Mouse (Mus musculus) cortical plate, adult 2 months (tissue): Measurements from ENCODE around the gene Slbp. TPM values are rescaled to one million over a fixed set of nuclear protein-coding genes. Genes with fewer than 3 reads are reported as not detected.
A peak's percentile ranks its signal among the peaks of the same experiment; 100 is the strongest.

Experiments
- H3K27ac ChIP-seq: fragments of 200-500 bp; 2 replicates; pipeline ENCODE4 v1.5.1; 2012; ENCODE audit warnings: low read length, control low read depth, inconsistent platforms; ENCODE audit not compliant: insufficient read depth
- H3K4me1 ChIP-seq: fragments of 200-500 bp; 2 replicates; pipeline ENCODE4 v1.6.1; 2011; ENCODE audit warnings: low read length; ENCODE audit not compliant: control insufficient read depth, insufficient read depth
- H3K4me3 ChIP-seq: fragments of 200-500 bp; 2 replicates; pipeline ENCODE4 v1.5.1; 2011; ENCODE audit warnings: mild to moderate bottlenecking, low read length, control low read depth; ENCODE audit not compliant: insufficient read depth
- CTCF ChIP-seq: fragments of 200-500 bp; IDR thresholded peaks from 2 replicates; pipeline ENCODE4 v1.5.1; 2011; ENCODE audit warnings: mild to moderate bottlenecking, control low read depth, low read length; ENCODE audit not compliant: insufficient read depth; ENCODE audit errors: extremely low read depth
- POLR2A ChIP-seq: fragments of 200-500 bp; IDR thresholded peaks from 2 replicates; pipeline ENCODE4 v1.6.1; 2011; ENCODE audit warnings: mild to moderate bottlenecking, low read length, control low read depth; ENCODE audit not compliant: insufficient read depth; ENCODE audit errors: extremely low read depth
- polyA plus RNA-seq: library from polyadenylated mRNA; depleted of rRNA; stranded (reverse); fragments of >200 nt; gene quantifications from 2 replicates; pipeline ENCODE4 v1.2.3, GENCODE M21; 2012

Slbp gene
- polyA plus RNA-seq, 1 experiment = 27.6 TPM

GRCm38 (mm10) chr5:33637606-33638350 lies 14.6 kb downstream of the Slbp start:
- Histone ChIP-seq H3K27ac (no peak overlapping the region), H3K4me3 (no peak overlapping the region), H3K4me1 (no peaks in the 10 kb centered on the region)
- no peak for TF ChIP-seq CTCF
- TF ChIP-seq POLR2A = no peak

- Histone ChIP-seq H3K4me1 (no peaks in the 10 kb centered on the region), H3K4me3 (no peak overlapping the region), H3K27ac (no peak overlapping the region)
- TF ChIP-seq POLR2A = no peak
- no peak for TF ChIP-seq CTCF
Observed at GRCm38 (mm10) chr5:33635361-33635760, 17.0 kb downstream of the Slbp start.

GRCm38 (mm10) chr5:33632526-33632925 lies 19.8 kb downstream of the Slbp start:
- Histone ChIP-seq H3K4me1 (peaks cover 7% of the 10 kb centered on the region; the same call in 1 of the 2 replicates), H3K27ac (no peak overlapping the region), H3K4me3 (no peak overlapping the region)
- TF ChIP-seq CTCF (no peak), POLR2A (no peak)

GRCm38 (mm10) chr5:33630615-33631014 lies 21.8 kb downstream of the Slbp start:
- H3K4me3 ChIP-seq = peak overlapping the region; percentile 70; the same call in 1 of the 2 replicates
- peaks cover 7% of the 10 kb centered on the region; the same call in 1 of the 2 replicates for H3K4me1 ChIP-seq
- TF ChIP-seq POLR2A (no peak), CTCF (no peak)
- H3K27ac ChIP-seq = no peak overlapping the region

GRCm38 (mm10) chr5:33630061-33630460 lies 22.3 kb downstream of the Slbp start:
- TF ChIP-seq POLR2A (no peak), CTCF (no peak)
- Histone ChIP-seq H3K4me1 (peaks cover 7% of the 10 kb centered on the region; the same call in 1 of the 2 replicates), H3K4me3 (peak overlapping the region; percentile 70)

GRCm38 (mm10) chr5:33629301-33629987 lies 22.9 kb downstream of the Slbp start, which contains the start of the genes Fam53a and Gm9903:
TSS of gene Fam53a (minus strand) at chr5:33629635.
TSS of gene Gm9903 (plus strand) at chr5:33629925.
- Histone ChIP-seq H3K27ac (peak within 1 kb of the TSS; percentile 73), H3K4me1 (peaks cover 7% of the 10 kb centered on the region; the same call in 1 of the 2 replicates), H3K4me3 (peak within 1 kb of the TSS; percentile 70)
- peak; percentile 92 for TF ChIP-seq POLR2A
- TF ChIP-seq CTCF = no peak

More at GRCm38 (mm10) chr5:33630061-33630460, 22.3 kb downstream of the Slbp start:
- H3K27ac ChIP-seq = no peak overlapping the region

- TF ChIP-seq POLR2A (no peak), CTCF (no peak)
Observed at GRCm38 (mm10) chr5:33628820-33629300, 23.5 kb downstream of the Slbp start.

GRCm38 (mm10) chr5:33627968-33628367 lies 24.4 kb downstream of the Slbp start:
- TF ChIP-seq POLR2A (no peak), CTCF (no peak)
- Histone ChIP-seq H3K4me1 (peaks cover 7% of the 10 kb centered on the region; the same call in 1 of the 2 replicates), H3K4me3 (peak overlapping the region; percentile 70; the same call in 1 of the 2 replicates), H3K27ac (no peak overlapping the region)

More at GRCm38 (mm10) chr5:33628820-33629300, 23.5 kb downstream of the Slbp start:
- peak overlapping the region; percentile 70 for H3K4me3 ChIP-seq
- H3K27ac ChIP-seq = peak overlapping the region; percentile 73
- H3K4me1 ChIP-seq = peaks cover 7% of the 10 kb centered on the region; the same call in 1 of the 2 replicates

- H3K4me3 ChIP-seq = no peak overlapping the region
- peaks cover 7% of the 10 kb centered on the region; the same call in 1 of the 2 replicates for H3K4me1 ChIP-seq
- H3K27ac ChIP-seq = no peak overlapping the region
- TF ChIP-seq CTCF (no peak), POLR2A (no peak)
Observed at GRCm38 (mm10) chr5:33623766-33624165, 28.6 kb downstream of the Slbp start.

GRCm38 (mm10) chr5:33622671-33623070 lies 29.7 kb downstream of the Slbp start:
- TF ChIP-seq POLR2A (no peak), CTCF (no peak)
- H3K4me1 ChIP-seq = 0 out of 2 replicates have a peak, but pooled peaks cover under 1% of the 10 kb centered on the region
- no peak overlapping the region for H3K4me3 ChIP-seq
- no peak overlapping the region for H3K27ac ChIP-seq
